ENCODE assay signal across 24 mouse cellular contexts in genomic region chr5:111437205-111437604, GRCm38 (mm10). TPM values are rescaled to one million over a fixed set of nuclear protein-coding genes. Genes with fewer than 3 reads are reported as not detected.
A peak's percentile ranks its signal among the peaks of the same experiment; 100 is the strongest.
DNase-seq lines count a peak whose midpoint lies in the region; ATAC-seq and TF ChIP-seq lines count a peak whose summit lies in the region.
"Had no signal": no experiment of that assay in that cellular context is flagged by ENCODE, and none has a peak within 500 bp of the region (broad histone marks: within the 10 kb centered on the region; RNA-seq: fewer than 3 reads in every experiment).

No protein-coding gene starts in this region.

- no peak overlapping the region for H3K4me2 ChIP-seq in midbrain, embryonic 14.5 days (ENCODE audit: low read length)
- H3K4me2 ChIP-seq in lung, postnatal 0 days (replicated peaks; ENCODE audit: low read depth, low read length): no peak overlapping the region
- H3K4me2 ChIP-seq: hindbrain, embryonic 15.5 days; intestine, embryonic 15.5 days; limb, embryonic 12.5 days; liver, embryonic 11.5 days had no signal

- WGBS in midbrain, embryonic 14.5 days: 53% methylated on average over 7 of the region's 7 CpGs
- 71% methylated on average over 7 of the region's 7 CpGs for WGBS in lung, postnatal 0 days

- H3K27ac ChIP-seq in left cerebral cortex, adult 2 months: peak overlapping the region; percentile 55
- peak overlapping the region; percentile 41; the same call in 1 of the 2 replicates for H3K27ac ChIP-seq in midbrain, embryonic 14.5 days (replicated peaks; ENCODE audit: low read depth, low read length)
- H3K27ac ChIP-seq in lung, postnatal 0 days (ENCODE audit: low read length): no peak overlapping the region
- H3K27ac ChIP-seq: embryonic facial prominence, embryonic 10.5 days; hindbrain, embryonic 15.5 days; intestine, embryonic 15.5 days; limb, embryonic 12.5 days had no signal

- intact Hi-C loops in left cerebral cortex, adult 2 months (cut with DNase I): no loop called here

- DNase-seq in frontal cortex, postnatal 36 days (ENCODE audit: low spot score in 2 of 2): no peak
- peak in 1 of 2 experiments; percentile 37 for DNase-seq in left cerebral cortex, adult 2 months (ENCODE audit: extremely low spot score in 1 of 2, low spot score in 2 of 2)
- DNase-seq in left cerebral cortex, adult 9 months (ENCODE audit: low spot score in 2 of 2): no peak
- peak; percentile 84 for DNase-seq in brain, adult 2 months (ENCODE audit: low read depth, low spot score)
- DNase-seq in midbrain, embryonic 14.5 days: no peak
- no peak for DNase-seq in lung, postnatal 0 days (ENCODE audit: low spot score)
- DNase-seq: adrenal gland, adult 2 months; B cell, adult 2 months; cerebellum, adult 11-12 months; cerebellum, postnatal 10 days; gastrocnemius, postnatal 25 days; heart, adult 18-20 months; kidney, adult 8-10 months; kidney, postnatal 10 days; liver, postnatal 0 days; lung, postnatal 14 days had no signal

- no peak; the same call in 1 of the 2 replicates for TF ChIP-seq CTCF in left cerebral cortex, adult 2 months (IDR thresholded peaks at IDR 0.05)
- TF ChIP-seq CTCF in lung, postnatal 0 days (IDR thresholded peaks at IDR 0.05): no peak

- no peak overlapping the region for H3K9ac ChIP-seq in midbrain, embryonic 14.5 days (replicated peaks; ENCODE audit: low read length)
- no peak overlapping the region for H3K9ac ChIP-seq in lung, postnatal 0 days (replicated peaks; ENCODE audit: low read depth)
- H3K9ac ChIP-seq: hindbrain, embryonic 15.5 days; intestine, embryonic 15.5 days; limb, embryonic 12.5 days; liver, postnatal 0 days had no signal

- no peak overlapping the region for H3K4me3 ChIP-seq in left cerebral cortex, adult 2 months
- no peak overlapping the region for H3K4me3 ChIP-seq in midbrain, embryonic 14.5 days (replicated peaks; ENCODE audit: low read depth, low read length)
- no peak overlapping the region for H3K4me3 ChIP-seq in lung, postnatal 0 days (ENCODE audit: low read depth, low read length)
- H3K4me3 ChIP-seq: embryonic facial prominence, embryonic 10.5 days; hindbrain, embryonic 15.5 days; intestine, embryonic 15.5 days; limb, embryonic 12.5 days had no signal

- H3K36me3 ChIP-seq in midbrain, embryonic 14.5 days (ENCODE audit: control insufficient read depth, insufficient read depth, low read length): peaks cover 16% of the 10 kb centered on the region; the same call in 1 of the 2 replicates
- no peaks in the 10 kb centered on the region for H3K36me3 ChIP-seq in lung, postnatal 0 days (ENCODE audit: insufficient read depth, low read length)
- H3K36me3 ChIP-seq: hindbrain, embryonic 15.5 days; intestine, embryonic 15.5 days had no signal

- peak; percentile 66 for ATAC-seq in frontal cortex, adult (ENCODE audit: low TSS enrichment)
- no peak for ATAC-seq in midbrain, embryonic 14.5 days (ENCODE audit: low FRiP score, low TSS enrichment)
- ATAC-seq in lung, postnatal 0 days: no peak
- ATAC-seq: intestine, embryonic 15.5 days; liver, postnatal 0 days had no signal

- H3K4me1 ChIP-seq in midbrain, embryonic 14.5 days (ENCODE audit: control insufficient read depth, insufficient read depth, low read length): peaks cover 54% of the 10 kb centered on the region
- no peaks in the 10 kb centered on the region; the same call in 1 of the 2 replicates for H3K4me1 ChIP-seq in lung, postnatal 0 days (ENCODE audit: insufficient read depth, low read depth, low read length)

- H3K9me3 ChIP-seq in midbrain, embryonic 14.5 days (ENCODE audit: control insufficient read depth, low read length): no peaks in the 10 kb centered on the region
- no peaks in the 10 kb centered on the region for H3K9me3 ChIP-seq in lung, postnatal 0 days (ENCODE audit: low read length)
- H3K9me3 ChIP-seq: embryonic facial prominence, embryonic 10.5 days; hindbrain, embryonic 15.5 days; intestine, embryonic 15.5 days; limb, embryonic 12.5 days had no signal

- no peak for TF ChIP-seq EP300 in lung, postnatal 0 days (IDR thresholded peaks at IDR 0.05)

- H3K27me3 ChIP-seq in midbrain, embryonic 14.5 days (ENCODE audit: control insufficient read depth, insufficient read depth, low read length): no peaks in the 10 kb centered on the region
- no peaks in the 10 kb centered on the region for H3K27me3 ChIP-seq in lung, postnatal 0 days (replicated peaks; ENCODE audit: insufficient read depth, low read length)
- H3K27me3 ChIP-seq: CH12.LX; hindbrain, embryonic 15.5 days; intestine, embryonic 15.5 days had no signal

RNA-seq across cellular contexts. Expression of gene Mn1, which starts 20.0 kb away (rescaled TPM):
- total RNA-seq in left cerebral cortex, adult 2 months (2021): 10 to 100 TPM; 61.9 to 76.6 TPM
- polyA plus RNA-seq in midbrain, embryonic 14.5 days (2014; fragmentation: Nextera tagmentation; extraction: Ambion mirVana): 51.7 and 69.2 TPM in 2 replicates
- polyA plus RNA-seq in lung, postnatal 0 days (2015; fragmentation: Nextera tagmentation; extraction: Ambion mirVana): 6.0 and 6.6 TPM in 2 replicates
- total RNA-seq: CH12.LX, MEL had no signal
